Mouse (Mus musculus): ENCODE results near the gene Kdm4b. TPM values are rescaled to one million over a fixed set of nuclear protein-coding genes. Genes with fewer than 3 reads are reported as not detected.

Kdm4b gene
- polyA plus RNA-seq, 1 experiment from 2014 or later = 21.3 TPM

DNA sequence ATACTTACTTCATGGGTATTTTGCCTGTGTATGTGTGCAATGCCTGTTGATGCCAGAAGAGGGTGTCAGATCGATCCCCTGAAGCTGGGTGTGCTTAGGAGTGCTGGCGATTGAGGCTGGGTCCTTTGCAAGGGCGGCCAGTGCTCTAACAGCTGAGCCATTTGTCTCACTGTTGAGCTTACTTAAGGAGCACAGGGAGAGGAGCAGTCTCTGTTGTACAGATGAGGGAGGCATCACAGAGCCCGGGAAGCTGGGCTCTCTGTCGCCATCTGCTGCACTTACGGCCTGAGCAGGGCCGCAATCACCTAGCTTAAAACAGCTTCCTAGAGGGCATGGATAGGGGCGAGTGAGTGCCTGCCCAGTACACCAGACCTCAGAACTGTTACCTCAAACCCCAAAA, 7.1 kb downstream of the Kdm4b start:
- Histone ChIP-seq H3K27me3 (replicated peaks; ENCODE audit: control insufficient read depth, insufficient read depth, low read length) (no peaks in the 10 kb centered on the region), H3K4me1 (ENCODE audit: control insufficient read depth, insufficient read depth, low read length) (peaks cover 17% of the 10 kb centered on the region), H3K4me2 (ENCODE audit: low read depth, low read length) (no peak overlapping the region), H3K36me3 (ENCODE audit: control insufficient read depth, insufficient read depth, low read length) (no peaks in the 10 kb centered on the region), H3K9me3 (ENCODE audit: control insufficient read depth, low read length) (no peaks in the 10 kb centered on the region), H3K27ac (ENCODE audit: low read length) (no peak overlapping the region), H3K9ac (ENCODE audit: low read depth, low read length) (no peak overlapping the region), H3K4me3 (ENCODE audit: low read length) (no peak overlapping the region)
- ATAC-seq = no peak
- 47% methylated on average over 8 of the region's 8 CpGs for WGBS

- no peaks in the 10 kb centered on the region for H3K36me3 ChIP-seq (ENCODE audit: control insufficient read depth, insufficient read depth, low read length)
- H3K27me3 ChIP-seq (replicated peaks; ENCODE audit: control insufficient read depth, insufficient read depth, low read length) = no peaks in the 10 kb centered on the region
- H3K27ac ChIP-seq (ENCODE audit: low read length) = no peak overlapping the region
- H3K9me3 ChIP-seq (ENCODE audit: control insufficient read depth, low read length) = no peaks in the 10 kb centered on the region
- no peak overlapping the region for H3K4me2 ChIP-seq (ENCODE audit: low read depth, low read length)
- H3K4me3 ChIP-seq (ENCODE audit: low read length) = no peak overlapping the region
- no peak for ATAC-seq
- 51% methylated on average over 4 of the region's 4 CpGs for WGBS
- no peak overlapping the region for H3K9ac ChIP-seq (ENCODE audit: low read depth, low read length)
- H3K4me1 ChIP-seq (ENCODE audit: control insufficient read depth, insufficient read depth, low read length) = peaks cover 4% of the 10 kb centered on the region; the same call in 1 of the 2 replicates
Observed at GRCm38 (mm10) chr17:56337190-56337589, 11.3 kb downstream of the Kdm4b start.

GRCm38 (mm10) chr17:56337791-56338190, 11.9 kb downstream of the Kdm4b start:
- Histone ChIP-seq H3K27ac (ENCODE audit: low read length) (no peak overlapping the region), H3K9ac (ENCODE audit: low read depth, low read length) (no peak overlapping the region), H3K36me3 (ENCODE audit: control insufficient read depth, insufficient read depth, low read length) (no peaks in the 10 kb centered on the region), H3K9me3 (ENCODE audit: control insufficient read depth, low read length) (no peaks in the 10 kb centered on the region), H3K4me1 (ENCODE audit: control insufficient read depth, insufficient read depth, low read length) (peaks cover 4% of the 10 kb centered on the region; the same call in 1 of the 2 replicates), H3K4me2 (ENCODE audit: low read depth, low read length) (no peak overlapping the region), H3K4me3 (ENCODE audit: low read length) (no peak overlapping the region), H3K27me3 (replicated peaks; ENCODE audit: control insufficient read depth, insufficient read depth, low read length) (no peaks in the 10 kb centered on the region)
- ATAC-seq = no peak
- WGBS = 87% methylated on average over 6 of the region's 6 CpGs

GRCm38 (mm10) chr17:56338909-56339308, 13.0 kb downstream of the Kdm4b start:
- H3K9ac ChIP-seq (ENCODE audit: low read depth, low read length) = no peak overlapping the region
- H3K27me3 ChIP-seq (replicated peaks; ENCODE audit: control insufficient read depth, insufficient read depth, low read length) = no peaks in the 10 kb centered on the region
- H3K27ac ChIP-seq (ENCODE audit: low read length) = no peak overlapping the region
- 62% methylated on average over 4 of the region's 4 CpGs for WGBS
- no peak overlapping the region for H3K4me3 ChIP-seq (ENCODE audit: low read length)
- no peak overlapping the region for H3K4me2 ChIP-seq (ENCODE audit: low read depth, low read length)
- H3K4me1 ChIP-seq (ENCODE audit: control insufficient read depth, insufficient read depth, low read length) = peaks cover 4% of the 10 kb centered on the region; the same call in 1 of the 2 replicates
- no peaks in the 10 kb centered on the region for H3K36me3 ChIP-seq (ENCODE audit: control insufficient read depth, insufficient read depth, low read length)
- H3K9me3 ChIP-seq (ENCODE audit: control insufficient read depth, low read length) = no peaks in the 10 kb centered on the region
- ATAC-seq = no peak; the same call in 1 of the 2 replicates

DNA sequence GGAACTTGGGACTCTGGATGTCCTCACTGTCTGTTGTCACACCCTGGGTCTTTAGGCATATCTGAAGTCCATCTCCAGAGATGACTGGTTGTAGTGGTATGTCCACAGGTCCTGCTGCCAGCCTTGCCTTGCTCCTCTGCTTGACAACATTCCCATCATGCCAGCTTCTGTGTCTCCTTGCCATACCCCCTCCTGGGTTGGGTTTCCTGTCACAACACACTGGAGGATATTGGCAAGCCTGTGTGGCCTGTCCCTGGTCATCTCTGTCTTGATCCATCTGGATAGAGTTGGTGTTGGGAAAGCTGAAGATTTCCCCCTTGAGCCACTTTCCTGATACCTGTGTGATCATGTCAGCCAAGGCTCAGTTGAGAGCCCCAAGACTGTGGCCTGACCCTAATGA, 14.9 kb downstream of the Kdm4b start:
- H3K9me3 ChIP-seq (ENCODE audit: control insufficient read depth, low read length) = no peaks in the 10 kb centered on the region
- ATAC-seq = no peak
- no peak overlapping the region for H3K4me3 ChIP-seq (ENCODE audit: low read length)
- no peak overlapping the region for H3K9ac ChIP-seq (ENCODE audit: low read depth, low read length)
- no peaks in the 10 kb centered on the region for H3K36me3 ChIP-seq (ENCODE audit: control insufficient read depth, insufficient read depth, low read length)
- H3K4me1 ChIP-seq (ENCODE audit: control insufficient read depth, insufficient read depth, low read length) = no peaks in the 10 kb centered on the region
- H3K27me3 ChIP-seq (replicated peaks; ENCODE audit: control insufficient read depth, insufficient read depth, low read length) = no peaks in the 10 kb centered on the region
- no peak overlapping the region for H3K27ac ChIP-seq (ENCODE audit: low read length)
- no peak overlapping the region for H3K4me2 ChIP-seq (ENCODE audit: low read depth, low read length)

DNA sequence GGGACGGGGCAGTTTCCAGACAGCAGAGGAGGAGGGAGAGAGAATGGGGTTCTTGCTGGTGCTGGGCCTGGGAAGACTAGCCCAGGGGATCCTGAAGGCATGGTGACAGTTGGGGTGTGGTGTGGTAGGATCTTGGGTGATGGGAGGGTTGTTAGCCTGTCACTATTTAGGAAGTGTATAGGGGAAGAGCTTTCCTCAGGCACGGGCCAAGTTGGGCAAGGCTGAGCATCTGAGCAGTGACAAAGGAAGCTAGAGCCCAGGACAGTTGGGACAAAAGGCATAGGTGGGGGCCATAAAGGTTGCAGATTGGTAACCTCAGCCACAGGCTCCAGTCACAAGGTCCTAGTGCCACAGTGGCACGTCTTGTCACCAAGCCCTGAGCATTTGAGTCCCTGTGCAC, 17.6 kb downstream of the Kdm4b start:
- H3K27ac ChIP-seq (ENCODE audit: low read length) = no peak overlapping the region
- 81% methylated on average over 3 of the region's 3 CpGs for WGBS
- H3K36me3 ChIP-seq (ENCODE audit: control insufficient read depth, insufficient read depth, low read length) = no peaks in the 10 kb centered on the region
- no peaks in the 10 kb centered on the region for H3K9me3 ChIP-seq (ENCODE audit: control insufficient read depth, low read length)
- H3K27me3 ChIP-seq (replicated peaks; ENCODE audit: control insufficient read depth, insufficient read depth, low read length) = no peaks in the 10 kb centered on the region
- H3K9ac ChIP-seq (ENCODE audit: low read depth, low read length) = no peak overlapping the region
- no peak for ATAC-seq
- H3K4me1 ChIP-seq (ENCODE audit: control insufficient read depth, insufficient read depth, low read length) = peaks cover 6% of the 10 kb centered on the region; the same call in 1 of the 2 replicates
- no peak overlapping the region for H3K4me2 ChIP-seq (ENCODE audit: low read depth, low read length)
- no peak overlapping the region for H3K4me3 ChIP-seq (ENCODE audit: low read length)

GRCm38 (mm10) chr17:56345364-56345763, 19.5 kb downstream of the Kdm4b start:
- H3K36me3 ChIP-seq (ENCODE audit: control insufficient read depth, insufficient read depth, low read length) = no peaks in the 10 kb centered on the region
- no peak overlapping the region for H3K4me2 ChIP-seq (ENCODE audit: low read depth, low read length)
- H3K4me1 ChIP-seq (ENCODE audit: control insufficient read depth, insufficient read depth, low read length) = peaks cover 15% of the 10 kb centered on the region
- no peak for ATAC-seq
- H3K9ac ChIP-seq (ENCODE audit: low read depth, low read length) = no peak overlapping the region
- no peak overlapping the region for H3K27ac ChIP-seq (ENCODE audit: low read length)
- no peaks in the 10 kb centered on the region for H3K9me3 ChIP-seq (ENCODE audit: control insufficient read depth, low read length)
- H3K4me3 ChIP-seq (ENCODE audit: low read length) = no peak overlapping the region
- 79% methylated on average over 2 of the region's 2 CpGs for WGBS
- no peaks in the 10 kb centered on the region for H3K27me3 ChIP-seq (replicated peaks; ENCODE audit: control insufficient read depth, insufficient read depth, low read length)

DNA sequence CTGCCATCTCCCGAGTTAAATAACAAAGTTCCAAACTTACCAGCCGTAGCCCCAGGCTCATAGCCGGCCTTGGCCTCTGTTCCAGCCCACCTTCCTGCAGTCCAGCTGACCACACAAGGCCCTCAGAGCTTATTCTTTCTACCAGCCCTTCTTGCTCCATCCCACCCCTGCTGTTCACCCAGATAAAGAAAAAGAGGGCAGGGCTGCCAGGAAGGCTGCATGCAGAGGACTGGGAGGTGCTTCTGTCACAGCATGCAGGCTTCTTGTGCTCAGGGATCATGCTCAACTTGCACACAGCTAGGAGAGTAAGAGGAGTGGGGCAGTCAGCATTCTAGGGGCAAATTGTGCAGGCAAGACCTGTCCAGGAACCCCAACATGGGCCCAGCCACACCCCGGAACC, 22.3 kb downstream of the Kdm4b start:
- Histone ChIP-seq H3K27ac (ENCODE audit: low read length) (no peak overlapping the region), H3K4me1 (ENCODE audit: control insufficient read depth, insufficient read depth, low read length) (peaks cover 17% of the 10 kb centered on the region), H3K36me3 (ENCODE audit: control insufficient read depth, insufficient read depth, low read length) (peaks cover 2% of the 10 kb centered on the region; the same call in 1 of the 2 replicates), H3K27me3 (replicated peaks; ENCODE audit: control insufficient read depth, insufficient read depth, low read length) (no peaks in the 10 kb centered on the region), H3K4me2 (ENCODE audit: low read depth, low read length) (no peak overlapping the region), H3K9me3 (ENCODE audit: control insufficient read depth, low read length) (no peaks in the 10 kb centered on the region), H3K9ac (ENCODE audit: low read depth, low read length) (no peak overlapping the region), H3K4me3 (ENCODE audit: low read length) (no peak overlapping the region)
- ATAC-seq = no peak
- 73% methylated on average over 4 of the region's 4 CpGs for WGBS

DNA sequence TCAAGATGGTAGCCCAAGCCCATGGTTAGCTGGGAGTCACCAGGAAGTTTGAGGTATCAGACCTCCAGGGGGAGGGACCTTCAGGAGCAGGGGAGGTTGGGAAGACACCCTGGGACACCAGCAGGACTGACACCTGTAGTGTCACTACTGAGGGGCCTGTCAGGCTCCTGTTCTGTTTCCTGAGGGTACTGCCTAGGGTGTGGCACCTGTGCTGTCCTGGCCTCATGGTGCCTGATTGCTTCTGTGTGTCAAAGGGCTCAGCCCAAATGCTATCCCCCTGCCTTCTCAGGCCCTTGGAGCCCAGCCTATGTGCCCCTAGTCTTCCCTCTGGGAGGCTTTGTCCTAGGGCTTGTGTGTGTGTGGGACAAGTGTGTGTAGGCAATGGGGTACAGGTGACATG, 22.7 kb downstream of the Kdm4b start:
- Histone ChIP-seq H3K4me2 (ENCODE audit: low read depth, low read length) (no peak overlapping the region), H3K4me3 (ENCODE audit: low read length) (no peak overlapping the region), H3K27ac (ENCODE audit: low read length) (no peak overlapping the region), H3K9ac (ENCODE audit: low read depth, low read length) (no peak overlapping the region), H3K36me3 (ENCODE audit: control insufficient read depth, insufficient read depth, low read length) (peaks cover 7% of the 10 kb centered on the region; the same call in 1 of the 2 replicates), H3K9me3 (ENCODE audit: control insufficient read depth, low read length) (no peaks in the 10 kb centered on the region), H3K4me1 (ENCODE audit: control insufficient read depth, insufficient read depth, low read length) (peaks cover 17% of the 10 kb centered on the region), H3K27me3 (replicated peaks; ENCODE audit: control insufficient read depth, insufficient read depth, low read length) (no peaks in the 10 kb centered on the region)
- ATAC-seq = no peak

- peaks cover 17% of the 10 kb centered on the region for H3K4me1 ChIP-seq (ENCODE audit: control insufficient read depth, insufficient read depth, low read length)
- no peaks in the 10 kb centered on the region for H3K27me3 ChIP-seq (replicated peaks; ENCODE audit: control insufficient read depth, insufficient read depth, low read length)
- peak; percentile 57 for ATAC-seq
- H3K36me3 ChIP-seq (ENCODE audit: control insufficient read depth, insufficient read depth, low read length) = peaks cover 9% of the 10 kb centered on the region; the same call in 1 of the 2 replicates
- WGBS = 17% methylated on average over 2 of the region's 2 CpGs
- H3K27ac ChIP-seq (ENCODE audit: low read length) = no peak overlapping the region
- H3K9ac ChIP-seq (ENCODE audit: low read depth, low read length) = no peak overlapping the region
- H3K4me2 ChIP-seq (ENCODE audit: low read depth, low read length) = no peak overlapping the region
- no peaks in the 10 kb centered on the region for H3K9me3 ChIP-seq (ENCODE audit: control insufficient read depth, low read length)
- no peak overlapping the region for H3K4me3 ChIP-seq (ENCODE audit: low read length)
Observed at GRCm38 (mm10) chr17:56350694-56351093, 24.8 kb downstream of the Kdm4b start.
